Mouse (Mus musculus) heart, adult 2 months (tissue): ENCODE measurements around the gene Runx3.

Source experiments
- CTCF ChIP-seq: fragments of 200-600 bp; IDR thresholded peaks from 2 replicates; pipeline ENCODE4 v1.8.1; 2022; ENCODE audit warnings: antibody characterized with exemption, mild to moderate bottlenecking, moderate library complexity
- EP300 ChIP-seq: fragments of 200-500 bp; IDR thresholded peaks from 2 replicates; pipeline ENCODE4 v1.6.1; 2011; ENCODE audit warnings: low read depth, low read length, control low read depth; ENCODE audit not compliant: insufficient read depth

DNA sequence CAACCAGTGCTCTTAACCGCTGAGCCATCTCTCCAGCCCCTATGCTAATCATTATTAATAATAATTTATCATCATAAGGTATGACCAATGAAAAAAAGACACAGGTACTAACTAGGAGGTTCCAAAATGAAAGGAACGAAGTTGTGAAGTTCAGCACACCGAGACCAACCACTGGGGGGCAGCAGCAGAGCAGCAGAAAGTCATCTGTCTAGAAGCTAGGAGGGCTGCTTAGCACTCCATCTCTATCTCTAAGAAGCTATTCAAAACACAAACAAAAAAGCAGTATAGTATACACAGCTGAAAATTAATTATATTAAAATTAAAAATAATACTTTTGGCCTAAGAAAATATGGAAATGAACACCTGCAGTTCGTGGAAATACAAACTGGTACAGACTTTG lies 99.2 kb downstream of the Runx3 start:
- TF ChIP-seq CTCF (peak; percentile 94), EP300 (peak; percentile 93)
